17 mouse cellular contexts compared by ENCODE assay signal in genomic region chr6:91494526-91494925, GRCm38 (mm10).
"Had no signal": no experiment of that assay in that cellular context is flagged by ENCODE, and none has a peak within 500 bp of the region (broad histone marks: within the 10 kb centered on the region; RNA-seq: fewer than 3 reads in every experiment).

No protein-coding gene starts in this region.

- H3K4me3 ChIP-seq: intestine, embryonic 15.5 days; limb, embryonic 10.5 days; limb, embryonic 13.5 days; liver, embryonic 12.5 days; liver, embryonic 15.5 days; midbrain, embryonic 10.5 days; midbrain, embryonic 13.5 days; myocyte; neural tube, embryonic 13.5 days had no signal

- H3K9ac ChIP-seq: intestine, embryonic 15.5 days; limb, embryonic 13.5 days; liver, embryonic 12.5 days; liver, embryonic 15.5 days; midbrain, embryonic 13.5 days; neural tube, embryonic 13.5 days had no signal

- H3K27ac ChIP-seq: intestine, embryonic 15.5 days; limb, embryonic 10.5 days; limb, embryonic 13.5 days; liver, embryonic 12.5 days; liver, embryonic 15.5 days; midbrain, embryonic 10.5 days; midbrain, embryonic 13.5 days; neural tube, embryonic 13.5 days had no signal

- DNase-seq: kidney, adult 11 months; liver; lung, adult 18-20 months; lung, postnatal 14 days; retina, postnatal 1 day; thymus, adult 18-20 months; thymus, postnatal 36 days had no signal

- H3K27me3 ChIP-seq: intestine, embryonic 15.5 days; limb, embryonic 13.5 days; liver, embryonic 12.5 days; liver, embryonic 15.5 days; midbrain, embryonic 13.5 days; neural tube, embryonic 13.5 days had no signal

- H3K9me3 ChIP-seq: intestine, embryonic 15.5 days; limb, embryonic 10.5 days; limb, embryonic 13.5 days; liver, embryonic 12.5 days; liver, embryonic 15.5 days; midbrain, embryonic 10.5 days; midbrain, embryonic 13.5 days; neural tube, embryonic 13.5 days had no signal

- H3K4me1 ChIP-seq: intestine, embryonic 15.5 days; limb, embryonic 10.5 days; limb, embryonic 13.5 days; liver, embryonic 12.5 days; liver, embryonic 15.5 days; midbrain, embryonic 13.5 days; neural tube, embryonic 13.5 days had no signal

- H3K4me2 ChIP-seq: intestine, embryonic 15.5 days; limb, embryonic 13.5 days; liver, embryonic 12.5 days; liver, embryonic 15.5 days; midbrain, embryonic 13.5 days; neural tube, embryonic 13.5 days had no signal

- ATAC-seq: intestine, embryonic 15.5 days; liver, embryonic 12.5 days; midbrain, embryonic 13.5 days; midbrain, embryonic 16.5 days had no signal
